Mouse (Mus musculus) adrenal gland, adult 2 months (tissue): ENCODE data around the gene Nap1l4. TPM values are rescaled to one million over a fixed set of nuclear protein-coding genes. Genes with fewer than 3 reads are reported as not detected.

Experiments
- DNase-seq: peaks from one replicate; pipeline ENCODE4 v3.0.0; 2021
- polyA plus RNA-seq: library from polyadenylated mRNA; depleted of rRNA; stranded (reverse); fragments of >200 nt; gene quantifications from 2 replicates; pipeline ENCODE4 v1.2.3, GENCODE M21; 2012
- total RNA-seq, 2 experiments: library from RNA; stranded (reverse); gene quantifications; 2 replicates each; pipeline ENCODE4 v1.2.3; 2021

Gene Nap1l4
- total and polyA plus RNA-seq, 3 experiments, result 40.0 to 217 (median 149) TPM

- no peak for DNase-seq
These were observed 29.6 kb downstream of the Nap1l4 start for GRCm38 (mm10) chr7:143519333-143519732.

DNA sequence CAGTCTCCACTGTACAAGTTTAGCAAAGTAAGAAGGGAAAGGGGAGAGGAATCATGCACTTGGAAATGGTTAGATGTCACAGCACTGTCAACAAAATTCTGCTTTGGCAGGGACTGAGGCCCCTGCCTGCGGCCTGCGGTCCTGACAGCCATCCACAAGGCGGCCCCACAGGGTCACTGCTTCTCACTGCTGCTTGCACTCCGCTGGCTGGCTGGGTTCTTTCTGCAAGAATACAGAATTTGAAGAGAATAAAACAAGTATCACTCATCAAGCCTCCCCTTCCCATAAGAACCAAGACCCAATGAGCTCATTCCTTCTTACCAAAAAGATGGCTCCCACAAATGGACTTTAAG is 34.5 kb downstream of the Nap1l4 start:
- DNase-seq, result no peak

GRCm38 (mm10) chr7:143513763-143514415 is 35.0 kb downstream of the Nap1l4 start:
- no peak for DNase-seq

DNA sequence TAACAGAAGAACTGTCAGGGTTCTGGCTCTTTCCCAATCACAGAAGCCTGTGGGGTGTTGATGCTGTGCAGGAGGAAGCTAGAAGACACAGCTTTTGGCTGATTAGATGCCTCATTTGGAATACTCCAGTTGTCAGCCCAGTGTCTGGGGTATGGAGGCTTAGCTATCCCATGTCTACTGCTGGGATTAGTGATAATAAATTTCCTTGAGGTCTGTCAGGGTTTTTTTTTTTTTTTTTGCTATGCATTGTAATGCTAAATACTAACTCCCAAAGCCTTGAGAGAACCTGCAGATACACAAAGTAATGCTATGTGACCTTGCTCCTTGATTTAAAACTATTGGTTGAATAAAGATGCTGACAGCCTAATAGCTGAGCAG is 37.6 kb downstream of the Nap1l4 start:
- DNase-seq, result no peak

- no peak for DNase-seq
These were observed 38.1 kb downstream of the Nap1l4 start for GRCm38 (mm10) chr7:143510593-143511334.

- no peak for DNase-seq
These were observed 39.3 kb downstream of the Nap1l4 start for GRCm38 (mm10) chr7:143509566-143509965.

DNA sequence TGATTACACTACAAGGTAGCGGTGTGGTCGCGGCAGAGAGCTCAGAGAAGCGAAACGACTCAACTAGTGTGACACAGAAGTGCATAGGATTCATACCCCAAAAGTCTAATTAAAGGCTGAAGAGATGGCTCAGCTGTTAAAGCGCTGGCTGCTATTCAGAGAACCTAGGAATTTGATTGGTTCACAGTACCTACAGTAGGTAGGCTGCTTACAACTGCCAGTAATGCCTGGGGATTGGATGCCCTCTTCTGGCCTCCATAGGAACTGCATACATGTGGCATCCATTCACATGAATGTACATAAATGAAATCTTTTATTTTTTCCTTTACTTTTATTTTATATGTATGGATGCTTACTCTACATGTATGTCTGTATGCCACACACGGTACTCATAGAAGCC is 42.2 kb downstream of the Nap1l4 start:
- peak; percentile 56 for DNase-seq

- no peak for DNase-seq
These were observed 42.6 kb downstream of the Nap1l4 start for GRCm38 (mm10) chr7:143506271-143506670.

- DNase-seq, result peak; percentile 81
These were observed 43.1 kb downstream of the Nap1l4 start for GRCm38 (mm10) chr7:143505823-143506222.

DNA sequence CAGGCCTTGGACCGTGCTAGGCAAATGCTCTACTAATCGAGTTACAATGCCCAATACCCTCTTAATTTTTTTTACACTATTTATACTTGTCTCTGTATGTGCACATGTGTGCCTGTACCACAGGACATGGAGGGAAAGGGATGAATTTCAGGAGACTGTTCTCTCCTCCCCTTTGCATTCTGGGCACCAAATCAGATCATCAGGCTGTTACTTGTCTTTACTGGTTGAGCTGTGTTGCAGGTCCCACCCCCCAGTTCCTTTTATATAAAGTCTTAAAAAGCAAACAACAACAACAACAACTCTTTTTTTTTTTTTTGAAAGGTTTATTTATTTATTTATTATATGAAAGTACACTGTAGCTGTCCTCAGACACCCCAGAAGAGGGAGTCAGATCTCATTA is 43.5 kb downstream of the Nap1l4 start:
- DNase-seq, result no peak

DNA sequence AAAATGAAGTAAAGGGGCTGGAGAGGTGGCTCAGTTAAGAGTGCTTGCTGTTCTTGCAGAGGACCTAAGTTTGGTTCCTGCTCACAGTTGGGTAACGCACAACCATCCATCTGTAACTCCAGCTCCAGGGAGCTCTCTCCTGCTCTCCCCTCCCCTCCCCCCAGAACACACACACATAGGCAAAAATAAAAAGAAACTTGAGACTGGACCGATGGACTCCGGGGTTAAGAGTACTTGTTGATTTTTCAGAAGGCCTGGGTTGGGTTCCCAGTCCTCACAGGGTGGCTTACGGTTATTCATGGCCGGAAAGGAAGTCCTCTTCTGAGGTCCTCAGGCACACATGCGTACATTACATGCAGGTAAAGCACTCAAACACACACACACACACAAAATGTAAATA is 45.0 kb downstream of the Nap1l4 start:
- DNase-seq, result no peak

GRCm38 (mm10) chr7:143502418-143503200 is 46.3 kb downstream of the Nap1l4 start, which contains the start of gene Phlda2:
Gene Phlda2 (minus strand): TSS chr7:143503150.
- DNase-seq, result peak; percentile 63

- DNase-seq, result peak; percentile 66
These were observed 47.1 kb downstream of the Nap1l4 start for GRCm38 (mm10) chr7:143501643-143502417.

GRCm38 (mm10) chr7:143500912-143501311 is 48.0 kb downstream of the Nap1l4 start:
- no peak for DNase-seq

DNA sequence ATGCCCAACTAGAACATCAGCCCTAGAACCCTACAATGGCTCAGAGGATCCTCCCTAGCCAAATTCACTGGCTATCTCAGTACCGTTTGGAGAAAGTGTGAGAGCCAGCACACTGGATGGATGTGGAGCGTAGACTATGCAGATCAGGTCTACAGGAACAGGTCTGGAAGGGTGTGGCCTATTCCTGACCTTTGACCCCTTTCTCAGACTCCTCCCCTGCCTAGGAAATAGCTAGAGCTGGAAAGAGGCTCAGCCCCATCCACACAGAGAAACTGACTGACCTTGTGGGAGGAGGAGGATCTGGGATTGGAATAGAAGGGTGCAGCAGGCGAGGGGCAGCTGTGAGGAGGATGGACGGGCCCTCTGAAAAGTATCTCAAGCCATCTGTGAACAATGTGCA is 50.3 kb downstream of the Nap1l4 start:
- DNase-seq, result no peak

- DNase-seq, result no peak
These were observed 53.6 kb downstream of the Nap1l4 start for GRCm38 (mm10) chr7:143495104-143495961.

GRCm38 (mm10) chr7:143493616-143494126 is 55.2 kb downstream of the Nap1l4 start:
- peak; percentile 33 for DNase-seq

- no peak for DNase-seq
These were observed 59.2 kb downstream of the Nap1l4 start for GRCm38 (mm10) chr7:143489735-143490134.

DNA sequence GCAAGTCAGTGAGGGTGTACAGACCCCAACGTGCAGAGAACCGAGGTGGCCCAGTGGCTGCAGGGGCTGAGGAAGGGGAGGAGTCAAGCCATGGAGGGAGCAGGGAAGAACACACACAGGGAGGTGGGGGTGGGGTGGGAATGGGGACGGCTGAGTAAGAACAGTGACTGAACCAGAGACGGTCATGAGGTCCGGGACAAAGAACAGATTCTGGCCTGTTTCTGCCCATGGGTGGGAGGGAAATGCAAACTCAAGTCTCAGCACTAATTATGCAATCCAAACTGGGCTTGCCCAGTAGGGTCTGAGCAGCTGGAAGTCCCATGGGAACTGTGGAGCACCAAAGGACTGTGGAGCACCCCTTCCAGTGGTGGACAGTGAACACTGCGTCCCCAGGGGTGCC is 66.4 kb downstream of the Nap1l4 start:
- no peak for DNase-seq

DNA sequence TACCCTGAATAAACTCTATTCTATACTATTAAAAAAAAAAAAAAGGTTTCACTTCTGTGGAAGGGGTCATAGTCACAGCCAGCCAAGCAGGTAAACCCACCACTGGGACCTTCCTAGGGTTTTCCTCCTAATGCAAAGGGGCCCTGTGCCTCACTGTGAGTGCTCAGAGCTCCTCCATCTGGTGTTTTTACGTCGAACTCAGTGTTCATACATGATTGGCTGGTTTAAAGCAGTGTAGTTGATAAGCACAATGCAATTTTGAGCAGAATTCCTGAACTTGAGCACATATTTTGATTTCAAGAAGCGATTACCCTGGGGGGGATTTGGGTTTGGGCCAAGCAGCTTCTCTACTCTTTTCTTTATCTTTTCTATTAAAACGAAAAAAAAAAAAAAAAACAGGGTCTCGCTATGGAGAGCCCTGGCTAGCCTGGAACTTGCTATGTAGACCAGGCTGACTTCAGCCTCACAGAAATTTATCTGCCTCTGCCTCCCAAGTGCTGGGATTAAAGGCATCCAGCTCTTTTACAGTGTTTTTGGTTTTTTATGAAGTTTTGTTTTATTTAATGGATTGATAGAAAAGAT is 67.0 kb downstream of the Nap1l4 start:
- no peak for DNase-seq

DNA sequence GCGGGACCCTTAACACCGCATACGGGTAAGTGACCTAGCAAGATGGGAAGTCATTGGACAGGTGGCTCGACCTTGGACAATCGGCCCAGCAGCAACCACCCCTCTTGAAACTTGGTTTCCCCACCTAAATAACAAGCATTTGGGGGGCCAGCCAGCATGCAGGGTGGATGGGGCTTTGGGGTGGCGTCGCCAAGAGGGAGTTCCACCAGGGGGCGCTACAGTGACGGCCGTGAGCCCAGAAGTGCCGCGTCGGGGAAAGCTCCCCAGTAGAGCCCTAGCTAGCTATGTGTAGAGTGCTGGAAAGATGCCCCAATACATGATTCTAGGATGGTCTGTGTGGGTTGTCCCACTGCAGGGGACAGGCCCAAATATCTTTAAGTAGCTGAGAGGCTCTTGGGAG is 68.4 kb downstream of the Nap1l4 start:
- DNase-seq, result peak; percentile 68
